Mouse (Mus musculus) kidney, embryonic 14.5 days (tissue): ENCODE results near the gene 2700049A03Rik. TPM values are rescaled to one million over a fixed set of nuclear protein-coding genes. Genes with fewer than 3 reads are reported as not detected.
A peak's percentile ranks its signal among the peaks of the same experiment; 100 is the strongest.

Experiments
- ATAC-seq: fragments of 200-750 bp; cut with Nextera tagmentation; 2 replicates; pipeline ENCODE4 v1.8.0; 2017; ENCODE audit warnings: moderate number of reproducible peaks, mild to moderate bottlenecking, moderate TSS enrichment, moderate library complexity; ENCODE audit not compliant: low FRiP score, low TSS enrichment
- H3K27ac ChIP-seq: fragments of 300-500 bp; sonication (generic); 2 replicates; pipeline ENCODE4 v1.5.1; 2014; ENCODE audit warnings: low read depth, mild to moderate bottlenecking, low read length, moderate library complexity, mixed read lengths
- H3K27me3 ChIP-seq: fragments of 300-500 bp; sonication (generic); 2 replicates; pipeline ENCODE4 v1.6.1; 2014; ENCODE audit warnings: mild to moderate bottlenecking, low read length; ENCODE audit not compliant: control insufficient read depth, insufficient read depth
- H3K36me3 ChIP-seq: fragments of 300-500 bp; sonication (generic); 2 replicates; pipeline ENCODE4 v1.6.1; 2014; ENCODE audit warnings: low read length, mixed read lengths; ENCODE audit not compliant: control insufficient read depth, insufficient read depth
- H3K4me1 ChIP-seq: fragments of 300-500 bp; sonication (generic); 2 replicates; pipeline ENCODE4 v1.6.1; 2014; ENCODE audit warnings: low read length, mixed read lengths; ENCODE audit not compliant: control insufficient read depth, insufficient read depth
- H3K4me2 ChIP-seq: fragments of 300-500 bp; sonication (generic); replicated peaks from 2 replicates; pipeline ENCODE4 v1.6.1; 2014; ENCODE audit warnings: low read depth, mild to moderate bottlenecking, low read length
- H3K4me3 ChIP-seq: fragments of 300-500 bp; sonication (generic); 2 replicates; pipeline ENCODE4 v1.5.1; 2014; ENCODE audit warnings: mild to moderate bottlenecking, low read length
- H3K9ac ChIP-seq: fragments of 300-500 bp; sonication (generic); 2 replicates; pipeline ENCODE4 v1.6.1; 2014; ENCODE audit warnings: low read depth, mild to moderate bottlenecking, low read length, moderate library complexity
- H3K9me3 ChIP-seq: fragments of 300-500 bp; sonication (generic); 2 replicates; pipeline ENCODE4 v1.6.1; 2016; ENCODE audit warnings: low read length; ENCODE audit not compliant: control insufficient read depth
- WGBS: fragments of 180-500 bp; shearing (Covaris S2); extraction: QIAGEN DNeasy Blood & Tissue Kit; methylation state at CpG from one replicate; pipeline ENCODE4 v1.1.7; 2014; 5-methylcytosine and 5-hydroxymethylcytosine counted together
- polyA plus RNA-seq: library from polyadenylated mRNA; unstranded; fragments of >200 nt; fragmentation: Nextera tagmentation; extraction: Ambion mirVana; gene quantifications from 2 replicates; pipeline ENCODE4 v1.2.1, GENCODE M21; 2014

The 2700049A03Rik gene
- polyA plus RNA-seq, 1 experiment from 2014 or later, result 19.8 TPM

DNA sequence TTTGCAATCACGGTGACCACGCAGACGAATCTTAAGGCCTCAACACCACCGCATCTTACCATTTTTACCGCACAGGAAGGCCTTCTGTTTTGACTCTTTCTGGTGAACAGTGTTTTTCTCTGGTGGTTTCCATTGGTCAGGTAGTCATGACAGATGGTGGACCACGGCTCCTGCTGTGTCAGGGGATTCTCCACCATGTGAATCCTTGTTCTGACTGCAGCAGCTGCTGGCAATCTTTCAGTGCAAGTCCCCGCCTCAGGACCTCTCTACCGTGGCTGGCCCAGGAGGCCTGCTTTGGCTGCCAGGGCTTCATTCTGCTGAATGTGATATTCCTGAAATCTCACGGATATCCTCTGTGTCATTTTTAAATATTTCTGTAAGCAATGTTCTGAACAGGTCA lies 13.4 kb upstream of the 2700049A03Rik start:
- Histone ChIP-seq H3K27me3 (no peaks in the 10 kb centered on the region), H3K4me1 (no peaks in the 10 kb centered on the region), H3K9me3 (no peaks in the 10 kb centered on the region), H3K9ac (no peak overlapping the region), H3K4me2 (no peak overlapping the region), H3K27ac (no peak overlapping the region), H3K4me3 (no peak overlapping the region), H3K36me3 (peaks cover 32% of the 10 kb centered on the region)
- whole genome bisulfite sequencing, result 93% methylated on average over 9 of the region's 9 CpGs
- no peak for ATAC-seq

DNA sequence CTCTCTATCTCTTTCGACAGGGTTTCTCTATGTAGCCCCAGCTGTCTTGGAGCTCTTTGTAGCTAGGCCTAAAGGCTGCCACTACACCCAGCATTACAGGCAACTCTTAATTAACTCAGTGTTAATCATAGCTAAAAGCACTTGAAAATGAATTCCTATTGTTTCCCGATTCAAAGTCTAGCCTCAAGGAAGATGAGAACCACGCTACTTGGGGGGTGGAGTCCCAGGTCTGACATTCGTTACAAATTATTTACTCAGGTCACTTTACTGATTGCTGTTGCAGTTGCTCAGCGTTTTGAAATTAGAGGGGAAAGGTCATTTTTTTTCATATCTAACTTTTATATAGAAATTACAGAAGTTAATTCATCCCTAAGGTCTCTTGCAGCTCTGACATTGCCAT lies 1.1 kb upstream of the 2700049A03Rik start:
- 41% methylated on average over 5 of the region's 5 CpGs for WGBS
- Histone ChIP-seq H3K27me3 (no peaks in the 10 kb centered on the region), H3K36me3 (peaks cover 33% of the 10 kb centered on the region), H3K9ac (peak overlapping the region; percentile 87; the same call in 1 of the 2 replicates), H3K27ac (no peak overlapping the region), H3K9me3 (no peaks in the 10 kb centered on the region), H3K4me3 (peak overlapping the region; percentile 71), H3K4me2 (peak overlapping the region; percentile 70), H3K4me1 (peaks cover 12% of the 10 kb centered on the region)
- ATAC-seq, result no peak

- WGBS, result under 1% methylated on average over 30 of the region's 30 CpGs
- H3K9me3 ChIP-seq, result no peaks in the 10 kb centered on the region
- ATAC-seq, result peak; percentile 85
- H3K27ac ChIP-seq, result peak overlapping the region; percentile 65; the same call in 1 of the 2 replicates
- H3K27me3 ChIP-seq, result no peaks in the 10 kb centered on the region
- H3K4me3 ChIP-seq, result peak overlapping the region; percentile 71
- peak overlapping the region; percentile 82 for H3K4me2 ChIP-seq
- H3K4me1 ChIP-seq, result peaks cover 12% of the 10 kb centered on the region
- H3K9ac ChIP-seq, result peak overlapping the region; percentile 87
- H3K36me3 ChIP-seq, result peaks cover 37% of the 10 kb centered on the region
Measured at GRCm38 (mm10) chr12:71136974-71137491, 385 bp downstream of the 2700049A03Rik start.

DNA sequence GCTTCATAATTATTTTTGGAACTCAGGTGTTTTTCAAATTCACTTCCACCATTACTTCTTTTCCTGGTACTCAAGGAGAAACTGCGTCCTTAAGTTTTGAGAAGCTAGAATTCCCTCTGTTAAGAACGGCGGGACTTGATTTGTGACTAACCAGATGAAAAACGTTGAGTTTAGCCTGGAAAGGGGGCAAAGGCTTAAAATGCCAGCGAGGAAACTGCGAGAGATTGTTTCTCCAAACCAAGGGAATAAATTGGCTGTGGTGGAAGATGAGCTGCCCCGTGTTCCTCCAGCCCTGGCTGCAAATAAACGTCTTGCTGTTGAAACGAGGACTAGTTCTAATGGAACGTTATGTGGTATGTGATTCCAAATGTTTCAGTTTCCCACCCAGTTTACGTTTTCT lies 1.0 kb downstream of the 2700049A03Rik start:
- Histone ChIP-seq H3K4me2 (peak overlapping the region; percentile 82), H3K9me3 (no peaks in the 10 kb centered on the region), H3K4me1 (peaks cover 12% of the 10 kb centered on the region), H3K36me3 (peaks cover 38% of the 10 kb centered on the region), H3K4me3 (peak overlapping the region; percentile 71), H3K9ac (peak overlapping the region; percentile 87), H3K27ac (no peak overlapping the region), H3K27me3 (no peaks in the 10 kb centered on the region)
- ATAC-seq, result no peak
- 1% methylated on average over 11 of the region's 11 CpGs for WGBS

- Histone ChIP-seq H3K27ac (no peak overlapping the region), H3K9me3 (no peaks in the 10 kb centered on the region), H3K4me2 (no peak overlapping the region), H3K4me3 (peak overlapping the region; percentile 71; the same call in 1 of the 2 replicates), H3K9ac (no peak overlapping the region), H3K36me3 (peaks cover 43% of the 10 kb centered on the region), H3K4me1 (peaks cover 12% of the 10 kb centered on the region), H3K27me3 (no peaks in the 10 kb centered on the region)
- no peak for ATAC-seq
- WGBS, result 76% methylated on average over 5 of the region's 5 CpGs
Measured at GRCm38 (mm10) chr12:71139258-71139828, 2.7 kb downstream of the 2700049A03Rik start.

DNA sequence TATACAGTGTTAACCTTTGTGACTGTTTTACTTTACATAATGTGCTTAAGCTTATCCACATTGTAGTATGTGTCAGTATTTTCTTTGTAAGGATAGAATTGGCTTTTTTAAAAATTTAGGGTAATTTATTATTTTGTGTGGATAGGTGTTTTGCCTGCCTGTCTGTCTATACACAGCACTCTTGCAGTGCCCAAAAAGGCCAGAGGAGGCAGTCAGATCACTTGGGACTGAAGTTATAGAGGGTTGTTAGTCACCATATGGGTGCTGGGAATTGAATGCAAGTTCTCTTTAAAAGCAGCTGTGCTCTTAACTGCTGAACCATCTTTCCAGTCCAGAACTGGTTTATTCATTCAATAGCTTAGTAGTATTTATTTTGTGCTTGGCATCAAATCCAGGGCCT lies 4.5 kb downstream of the 2700049A03Rik start:
- peaks cover 12% of the 10 kb centered on the region for H3K4me1 ChIP-seq
- no peak overlapping the region for H3K4me3 ChIP-seq
- H3K9me3 ChIP-seq, result no peaks in the 10 kb centered on the region
- no peak overlapping the region for H3K4me2 ChIP-seq
- H3K27ac ChIP-seq, result no peak overlapping the region
- H3K36me3 ChIP-seq, result peaks cover 48% of the 10 kb centered on the region
- H3K27me3 ChIP-seq, result no peaks in the 10 kb centered on the region
- H3K9ac ChIP-seq, result no peak overlapping the region
- ATAC-seq, result no peak

GRCm38 (mm10) chr12:71147641-71148040 lies 11.0 kb downstream of the 2700049A03Rik start:
- no peak overlapping the region for H3K9ac ChIP-seq
- no peaks in the 10 kb centered on the region for H3K9me3 ChIP-seq
- WGBS, result 89% methylated on average over 3 of the region's 3 CpGs
- no peaks in the 10 kb centered on the region for H3K4me1 ChIP-seq
- H3K4me2 ChIP-seq, result no peak overlapping the region
- no peak for ATAC-seq
- no peak overlapping the region for H3K4me3 ChIP-seq
- no peaks in the 10 kb centered on the region for H3K27me3 ChIP-seq
- H3K27ac ChIP-seq, result no peak overlapping the region
- H3K36me3 ChIP-seq, result peaks cover 64% of the 10 kb centered on the region

- no peak overlapping the region for H3K9ac ChIP-seq
- no peak for ATAC-seq
- no peak overlapping the region for H3K27ac ChIP-seq
- H3K4me1 ChIP-seq, result no peaks in the 10 kb centered on the region
- no peak overlapping the region for H3K4me2 ChIP-seq
- no peaks in the 10 kb centered on the region for H3K9me3 ChIP-seq
- peaks cover 61% of the 10 kb centered on the region for H3K36me3 ChIP-seq
- H3K27me3 ChIP-seq, result no peaks in the 10 kb centered on the region
- no peak overlapping the region for H3K4me3 ChIP-seq
- 95% methylated on average over 9 of the region's 9 CpGs for WGBS
Measured at GRCm38 (mm10) chr12:71148801-71149200, 12.2 kb downstream of the 2700049A03Rik start.

DNA sequence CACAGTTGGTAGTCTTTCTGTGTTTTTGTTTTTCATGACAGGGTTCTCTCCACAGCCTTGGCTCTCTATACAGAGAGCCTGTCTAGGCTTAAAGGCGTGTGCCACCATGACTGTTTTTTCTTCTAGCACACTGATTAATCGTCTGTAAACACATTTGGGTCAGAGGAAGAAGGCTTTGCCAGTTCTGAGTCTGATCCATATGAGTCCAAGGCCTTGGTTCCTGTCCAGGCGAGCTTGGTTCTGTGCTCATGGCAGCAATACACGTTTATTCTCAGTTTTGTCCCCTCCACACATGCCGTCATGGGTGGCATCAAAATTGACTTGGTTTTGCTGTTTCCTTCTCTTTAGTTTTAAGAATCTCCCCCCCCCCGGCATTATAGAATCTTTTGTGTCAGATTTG lies 12.8 kb downstream of the 2700049A03Rik start:
- Histone ChIP-seq H3K9me3 (no peaks in the 10 kb centered on the region), H3K36me3 (peaks cover 60% of the 10 kb centered on the region), H3K4me2 (no peak overlapping the region), H3K27ac (no peak overlapping the region), H3K4me3 (no peak overlapping the region), H3K27me3 (no peaks in the 10 kb centered on the region), H3K9ac (no peak overlapping the region), H3K4me1 (no peaks in the 10 kb centered on the region)
- WGBS, result 85% methylated on average over 6 of the region's 6 CpGs
- no peak for ATAC-seq
